Mouse (Mus musculus) cortical plate, adult 2 months (tissue): ENCODE results near the gene Cnr2. TPM values are rescaled to one million over a fixed set of nuclear protein-coding genes. Genes with fewer than 3 reads are reported as not detected.
A peak's percentile ranks its signal among the peaks of the same experiment; 100 is the strongest.

Source experiments
- H3K27ac ChIP-seq: fragments of 200-500 bp; 2 replicates; pipeline ENCODE4 v1.5.1; 2012; ENCODE audit warnings: low read length, control low read depth, inconsistent platforms; ENCODE audit not compliant: insufficient read depth
- H3K4me1 ChIP-seq: fragments of 200-500 bp; 2 replicates; pipeline ENCODE4 v1.6.1; 2011; ENCODE audit warnings: low read length; ENCODE audit not compliant: control insufficient read depth, insufficient read depth
- H3K4me3 ChIP-seq: fragments of 200-500 bp; 2 replicates; pipeline ENCODE4 v1.5.1; 2011; ENCODE audit warnings: mild to moderate bottlenecking, low read length, control low read depth; ENCODE audit not compliant: insufficient read depth
- CTCF ChIP-seq: fragments of 200-500 bp; IDR thresholded peaks from 2 replicates; pipeline ENCODE4 v1.5.1; 2011; ENCODE audit warnings: mild to moderate bottlenecking, control low read depth, low read length; ENCODE audit not compliant: insufficient read depth; ENCODE audit errors: extremely low read depth
- POLR2A ChIP-seq: fragments of 200-500 bp; IDR thresholded peaks from 2 replicates; pipeline ENCODE4 v1.6.1; 2011; ENCODE audit warnings: mild to moderate bottlenecking, low read length, control low read depth; ENCODE audit not compliant: insufficient read depth; ENCODE audit errors: extremely low read depth
- polyA plus RNA-seq: library from polyadenylated mRNA; depleted of rRNA; stranded (reverse); fragments of >200 nt; gene quantifications from 2 replicates; pipeline ENCODE4 v1.2.3, GENCODE M21; 2012

The Cnr2 gene
- polyA plus RNA-seq, 1 experiment: 0.15 TPM

DNA sequence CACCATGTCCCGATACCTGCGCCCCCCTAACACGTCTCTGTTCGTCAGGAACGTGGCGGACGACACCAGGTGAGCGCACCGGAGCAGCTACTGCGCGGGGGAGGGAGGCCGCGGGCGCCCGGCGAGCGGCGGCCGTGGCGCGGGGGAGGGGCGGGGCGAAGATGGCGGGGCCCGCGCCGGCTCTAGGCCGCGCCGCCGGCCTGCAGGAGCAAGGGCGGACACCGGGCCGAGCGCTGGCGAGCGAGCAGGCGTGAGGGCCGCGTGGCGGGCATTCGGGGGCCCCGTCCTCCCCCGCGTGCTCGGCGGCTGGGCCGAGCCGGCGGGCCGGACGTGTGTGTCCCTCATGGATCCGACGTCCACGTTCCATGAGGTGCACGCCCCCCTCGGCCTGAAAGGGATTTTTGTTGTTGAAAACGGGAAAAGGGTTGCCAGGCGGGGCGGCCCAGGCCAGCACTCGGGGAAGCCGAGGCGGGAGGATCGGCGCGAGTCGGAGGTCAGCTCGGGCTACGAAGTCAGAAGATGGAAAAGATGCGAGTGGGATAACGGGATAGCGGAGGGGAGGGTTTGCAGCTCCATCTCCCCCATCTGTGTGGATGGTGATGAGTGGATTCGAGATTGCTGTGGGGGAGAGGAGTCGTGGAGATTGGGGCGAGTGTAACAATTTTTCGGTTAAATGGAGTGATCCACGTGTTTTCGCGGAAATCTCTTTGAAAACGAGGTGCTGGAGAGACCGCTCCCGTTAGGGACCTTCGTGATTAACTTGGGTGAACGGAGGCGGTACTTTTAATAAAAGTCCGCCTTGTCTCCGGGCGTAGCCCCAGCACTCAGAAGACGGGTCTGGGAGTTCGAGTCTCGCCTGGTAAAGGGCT lies 38.7 kb upstream of the Cnr2 start:
- H3K4me3 ChIP-seq: peak overlapping the region; percentile 77
- H3K4me1 ChIP-seq: peaks cover 1% of the 10 kb centered on the region; the same call in 1 of the 2 replicates
- peak overlapping the region; percentile 96 for H3K27ac ChIP-seq
- TF ChIP-seq POLR2A (no peak), CTCF (no peak)

- Histone ChIP-seq H3K27ac (no peak overlapping the region), H3K4me1 (peaks cover 1% of the 10 kb centered on the region; the same call in 1 of the 2 replicates)
- no peak for TF ChIP-seq POLR2A
- no peak for TF ChIP-seq CTCF
Measured at GRCm38 (mm10) chr4:135857597-135858186, 37.5 kb upstream of the Cnr2 start.

DNA sequence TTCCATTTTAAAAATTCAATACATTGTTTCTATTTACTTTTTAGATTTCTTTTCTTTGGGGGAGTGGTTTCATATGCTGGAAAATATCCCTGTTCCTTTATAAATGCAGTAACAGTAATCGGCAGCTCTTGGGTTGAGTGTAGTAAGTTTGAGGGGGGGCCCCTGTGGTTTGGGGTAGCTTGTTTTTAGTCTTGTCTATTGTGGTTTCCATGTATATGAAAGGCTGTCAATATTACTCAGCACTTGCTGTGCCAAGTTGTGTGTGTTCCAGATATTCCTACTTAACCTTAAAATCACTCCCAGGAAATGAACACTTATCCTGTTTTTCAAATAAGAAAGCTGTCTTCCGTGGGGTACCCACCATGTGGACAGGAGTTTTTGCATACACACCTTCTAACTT lies 26.2 kb upstream of the Cnr2 start:
- H3K4me1 ChIP-seq: peaks cover 9% of the 10 kb centered on the region
- no peak overlapping the region for H3K4me3 ChIP-seq
- TF ChIP-seq CTCF (no peak), POLR2A (no peak)
- no peak overlapping the region for H3K27ac ChIP-seq

More at GRCm38 (mm10) chr4:135857597-135858186, 37.5 kb upstream of the Cnr2 start:
- H3K4me3 ChIP-seq: peak overlapping the region; percentile 77; the same call in 1 of the 2 replicates

DNA sequence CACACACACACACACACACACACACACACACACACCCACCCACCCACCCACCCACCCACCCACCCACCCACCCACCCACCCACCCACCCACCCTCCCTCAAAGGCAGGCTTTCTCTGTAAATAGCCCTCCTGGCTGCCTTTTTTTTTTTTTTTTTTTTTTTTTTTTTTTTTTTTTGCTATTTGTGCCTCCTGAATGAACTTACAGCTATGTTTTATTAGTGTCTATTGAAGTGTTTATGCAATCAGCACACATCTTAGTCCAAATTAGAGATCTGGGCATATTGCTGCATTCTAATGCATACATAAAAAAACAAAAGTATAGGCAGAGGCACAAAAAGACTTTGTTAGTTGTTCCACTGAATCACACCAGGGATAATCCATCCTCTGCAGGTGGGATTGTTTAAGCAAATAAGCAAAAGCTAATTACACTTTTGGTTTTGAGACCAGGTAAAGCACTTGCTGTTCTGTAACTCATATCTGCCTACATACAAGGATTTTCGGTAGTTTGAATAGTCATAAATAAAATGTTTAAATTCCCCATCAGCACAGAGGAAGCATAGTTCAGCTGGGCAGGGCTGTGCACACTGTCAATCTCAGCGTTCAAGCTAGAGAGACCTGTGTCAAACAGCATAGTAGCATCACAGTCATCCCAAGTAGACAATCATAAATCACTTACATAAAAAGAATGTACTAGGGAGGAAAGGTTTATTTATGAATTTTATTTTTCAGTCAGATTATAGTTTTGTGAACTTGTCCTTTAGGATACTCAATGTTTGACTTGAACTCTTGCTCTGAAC lies 24.8 kb upstream of the Cnr2 start:
- TF ChIP-seq POLR2A (no peak), CTCF (no peak)
- Histone ChIP-seq H3K4me3 (0 out of 2 replicates have a peak overlapping the region, but pooled peaks have one; percentile 14), H3K4me1 (peaks cover 9% of the 10 kb centered on the region), H3K27ac (no peak overlapping the region)

DNA sequence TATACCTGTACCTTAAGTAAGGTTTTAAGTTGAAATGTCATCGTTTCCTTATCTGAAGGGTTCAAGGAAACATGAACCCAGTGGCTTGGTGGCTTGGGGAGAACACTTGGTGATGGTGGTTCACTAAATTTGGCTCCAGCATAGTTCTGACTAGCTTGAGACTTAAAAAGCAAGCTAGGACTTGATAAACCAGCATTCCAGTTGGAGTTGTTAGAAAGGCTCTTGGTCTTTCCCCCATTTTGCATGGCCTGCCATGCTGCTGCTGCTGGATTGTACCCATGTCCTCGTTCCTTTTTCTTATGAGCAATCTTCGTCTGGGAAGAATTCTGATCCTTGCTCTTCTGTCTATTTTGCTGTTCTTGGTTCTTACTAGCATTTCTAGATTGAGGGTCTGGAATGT lies 23.2 kb upstream of the Cnr2 start:
- Histone ChIP-seq H3K4me1 (peaks cover 15% of the 10 kb centered on the region), H3K27ac (no peak overlapping the region), H3K4me3 (peak overlapping the region; percentile 56; the same call in 1 of the 2 replicates)
- TF ChIP-seq POLR2A: no peak

DNA sequence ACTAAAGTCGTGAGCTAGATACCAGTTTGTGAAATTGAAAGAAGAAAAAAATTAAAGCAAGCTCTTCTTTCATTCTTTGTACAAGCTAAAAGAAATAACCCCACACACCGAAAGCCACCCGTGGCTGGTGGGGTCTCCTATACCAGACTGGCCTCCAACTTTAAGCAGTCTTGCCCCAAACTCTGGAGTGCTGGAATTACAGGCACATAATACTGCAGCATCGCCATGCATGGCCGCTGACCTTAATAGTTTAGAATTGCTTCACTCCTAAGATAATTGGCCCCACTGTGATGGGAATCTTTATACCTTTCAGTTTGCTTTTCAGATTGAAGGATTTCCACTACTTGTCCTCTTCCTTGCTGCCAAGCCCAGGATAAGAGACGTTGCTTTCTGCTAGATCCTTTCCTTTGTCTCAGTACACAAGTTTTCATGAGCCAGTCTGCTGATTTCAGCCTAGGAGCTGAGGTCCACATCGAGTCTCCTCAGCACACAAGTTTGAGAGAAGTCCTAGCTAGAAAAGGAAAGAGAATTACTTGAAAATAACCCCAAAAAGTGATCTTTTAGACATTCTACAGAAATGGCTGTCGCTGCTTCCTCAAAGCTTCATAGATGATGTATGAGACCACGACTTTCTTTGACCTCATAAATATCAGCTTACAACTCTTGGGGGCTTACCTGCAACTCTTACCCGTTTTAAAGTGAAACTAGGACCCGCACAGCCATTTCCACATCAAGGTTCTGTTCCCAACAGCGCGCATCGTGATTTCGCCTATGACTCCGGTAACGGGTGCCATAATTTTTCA lies 22.4 kb upstream of the Cnr2 start:
- no peak for TF ChIP-seq POLR2A
- TF ChIP-seq CTCF: no peak
- peaks cover 15% of the 10 kb centered on the region for H3K4me1 ChIP-seq

GRCm38 (mm10) chr4:135873526-135874202 lies 21.5 kb upstream of the Cnr2 start, which contains the start of gene Pnrc2:
Gene Pnrc2, minus strand, starts transcription at chr4:135873850.
- TF ChIP-seq CTCF (no peak), POLR2A (peak; percentile 96)
- peak within 1 kb of the TSS; percentile 99 for H3K27ac ChIP-seq
- H3K4me3 ChIP-seq: peak within 1 kb of the TSS; percentile 56
- peaks cover 15% of the 10 kb centered on the region for H3K4me1 ChIP-seq

More for the DNA sequence above, 22.4 kb upstream of the Cnr2 start:
- Histone ChIP-seq H3K4me3 (peak overlapping the region; percentile 56), H3K27ac (peak overlapping the region; percentile 99)
